9 mouse cellular contexts compared by ENCODE assay signal in genomic region chr6:88116347-88117183, GRCm38 (mm10). TPM values are rescaled to one million over a fixed set of nuclear protein-coding genes. Genes with fewer than 3 reads are reported as not detected.
DNase-seq lines count a peak whose midpoint lies in the region; ATAC-seq and TF ChIP-seq lines count a peak whose summit lies in the region.
"Had no signal": no experiment of that assay in that cellular context is flagged by ENCODE, and none has a peak within 500 bp of the region (broad histone marks: within the 10 kb centered on the region; RNA-seq: fewer than 3 reads in every experiment).

No protein-coding gene starts in this region.

- no peaks in the 10 kb centered on the region for H3K36me3 ChIP-seq in kidney, embryonic 14.5 days (ENCODE audit: control insufficient read depth, insufficient read depth, low read length)
- H3K36me3 ChIP-seq in limb, embryonic 10.5 days = no peaks in the 10 kb centered on the region
- H3K36me3 ChIP-seq: limb, embryonic 15.5 days had no signal

- H3K9me3 ChIP-seq in kidney, embryonic 14.5 days (ENCODE audit: control insufficient read depth, low read length) = no peaks in the 10 kb centered on the region
- no peaks in the 10 kb centered on the region for H3K9me3 ChIP-seq in limb, embryonic 10.5 days (replicated peaks)
- H3K9me3 ChIP-seq: limb, embryonic 15.5 days had no signal

- no peak overlapping the region for H3K4me2 ChIP-seq in kidney, embryonic 14.5 days (replicated peaks; ENCODE audit: low read depth, low read length)
- H3K4me2 ChIP-seq: limb, embryonic 15.5 days had no signal

- no peak overlapping the region for H3K9ac ChIP-seq in kidney, embryonic 14.5 days (ENCODE audit: low read depth, low read length)
- H3K9ac ChIP-seq: limb, embryonic 15.5 days had no signal

- DNase-seq in kidney, adult 11 months = peak; percentile 35
- peak; percentile 87 for DNase-seq in brain, embryonic 14.5 days (ENCODE audit: low read depth)
- DNase-seq in limb, embryonic 10.5 days (ENCODE audit: low spot score) = no peak
- no peak for DNase-seq in gastrocnemius, adult 18-20 months (ENCODE audit: low spot score)
- DNase-seq in embryo, embryonic 10 days (ENCODE audit: low spot score) = no peak
- no peak for DNase-seq in gastrocnemius, postnatal 10 days

- no peak overlapping the region for H3K4me3 ChIP-seq in kidney, embryonic 14.5 days (ENCODE audit: low read length)
- H3K4me3 ChIP-seq in limb, embryonic 10.5 days = no peak overlapping the region
- H3K4me3 ChIP-seq: limb, embryonic 15.5 days had no signal

- H3K4me1 ChIP-seq in kidney, embryonic 14.5 days (ENCODE audit: control insufficient read depth, insufficient read depth, low read length) = peaks cover 17% of the 10 kb centered on the region
- H3K4me1 ChIP-seq in limb, embryonic 10.5 days = peaks cover 21% of the 10 kb centered on the region

- H3K27me3 ChIP-seq in kidney, embryonic 14.5 days (ENCODE audit: control insufficient read depth, insufficient read depth, low read length) = no peaks in the 10 kb centered on the region
- H3K27me3 ChIP-seq in limb, embryonic 10.5 days (ENCODE audit: low read depth, poor library complexity, severe bottlenecking) = 0 out of 2 replicates have a peak, but pooled peaks cover 4% of the 10 kb centered on the region
- H3K27me3 ChIP-seq: limb, embryonic 15.5 days had no signal

- WGBS in kidney, embryonic 14.5 days = 55% methylated on average over 21 of the region's 21 CpGs
- 86% methylated on average over 21 of the region's 21 CpGs for WGBS in limb, embryonic 10.5 days

- no peak overlapping the region for H3K27ac ChIP-seq in kidney, embryonic 14.5 days (ENCODE audit: low read depth, low read length)
- peak overlapping the region; percentile 48; the same call in 1 of the 2 replicates for H3K27ac ChIP-seq in limb, embryonic 10.5 days

- no peak for TF ChIP-seq CTCF in brain, embryonic 14.5 days (IDR thresholded peaks at IDR 0.05; ENCODE audit: borderline replicate concordance, extremely low read depth, insufficient read depth, insufficient read length)

- no peak; the same call in 1 of the 2 replicates for ATAC-seq in kidney, embryonic 14.5 days (ENCODE audit: low FRiP score, low TSS enrichment)
- ATAC-seq in erythroid progenitor cell, adult 5-6 weeks (replicated peaks; ENCODE audit: low FRiP score, poor library complexity, severe bottlenecking) = peak; percentile 80

- TF ChIP-seq POLR2A in brain, embryonic 14.5 days (IDR thresholded peaks at IDR 0.05; ENCODE audit: borderline replicate concordance, extremely low read depth, insufficient read depth, insufficient read length, poor library complexity, severe bottlenecking) = no peak

RNA-seq across cellular contexts. Expression of gene Rpn1, which starts 32.3 kb away (rescaled TPM):
- 294 and 402 TPM in 2 replicates for polyA plus RNA-seq in kidney, embryonic 14.5 days (2014; fragmentation: Nextera tagmentation; extraction: Ambion mirVana)
- polyA plus RNA-seq in brain, embryonic 14.5 days (2012; rRNA removed) = 215 and 219 TPM in 2 replicates
- 27.8 and 41.9 TPM in 2 replicates for total RNA-seq in erythroid progenitor cell, adult 5-6 weeks (2015; ENCODE audit: low replicate concordance)
- total RNA-seq in erythroid progenitor cell, adult 5-6 weeks (2017; ENCODE audit: low replicate concordance) = 31.4 and 37.1 TPM in 2 replicates
- polyA plus RNA-seq in limb, embryonic 10.5 days (2016; fragmentation: Nextera tagmentation; extraction: Ambion mirVana) = 324 and 340 TPM in 2 replicates
- 10 to 100 TPM; 79.2 to 85.8 TPM for total RNA-seq in gastrocnemius, adult 18-20 months (2021)
- 10 to 100 TPM; 77.3 to 95.7 TPM for total RNA-seq in gastrocnemius, postnatal 10 days (2021)

Comparison
In these comparisons a context has a peak if more than half of its experiments do, and no peak if none do; other contexts are left out.
1. DNase-seq: peak in kidney, adult 11 months (single experiment) and brain, embryonic 14.5 days (single experiment); none in limb, embryonic 10.5 days (single experiment), gastrocnemius, adult 18-20 months (single experiment), embryo, embryonic 10 days (single experiment) and gastrocnemius, postnatal 10 days (single experiment).